In genomic region chr19:8983150-8983650, GRCm38 (mm10) we compare ENCODE assay signal across 7 mouse cellular contexts. TPM values are rescaled to one million over a fixed set of nuclear protein-coding genes. Genes with fewer than 3 reads are reported as not detected.
DNase-seq lines count a peak whose midpoint lies in the region; ATAC-seq and TF ChIP-seq lines count a peak whose summit lies in the region.

No protein-coding gene starts in this region.

- H3K9me3 ChIP-seq in embryonic facial prominence, embryonic 15.5 days (replicated peaks), result no peaks in the 10 kb centered on the region
- H3K9me3 ChIP-seq in limb, embryonic 14.5 days (ENCODE audit: control insufficient read depth, low read length), result no peaks in the 10 kb centered on the region
- no peaks in the 10 kb centered on the region for H3K9me3 ChIP-seq in stomach, postnatal 0 days (ENCODE audit: control insufficient read depth, low read length)

- H3K9ac ChIP-seq in embryonic facial prominence, embryonic 15.5 days, result no peak overlapping the region
- no peak overlapping the region for H3K9ac ChIP-seq in limb, embryonic 14.5 days (ENCODE audit: low read depth, low read length, severe bottlenecking)
- no peak overlapping the region for H3K9ac ChIP-seq in stomach, postnatal 0 days (ENCODE audit: low read length)

- peak; percentile 2; the same call in 1 of the 2 replicates for TF ChIP-seq CTCF in stomach, postnatal 0 days (IDR thresholded peaks at IDR 0.05; ENCODE audit: low read depth)

- no peak overlapping the region for H3K4me2 ChIP-seq in embryonic facial prominence, embryonic 15.5 days (replicated peaks)
- H3K4me2 ChIP-seq in limb, embryonic 14.5 days (replicated peaks; ENCODE audit: low read depth, low read length, severe bottlenecking), result no peak overlapping the region
- H3K4me2 ChIP-seq in stomach, postnatal 0 days (replicated peaks; ENCODE audit: low read depth), result no peak overlapping the region

- H3K36me3 ChIP-seq in embryonic facial prominence, embryonic 15.5 days, result peaks cover 26% of the 10 kb centered on the region
- H3K36me3 ChIP-seq in limb, embryonic 14.5 days (ENCODE audit: control insufficient read depth, insufficient read depth, low read length), result peaks cover 31% of the 10 kb centered on the region
- peaks cover 12% of the 10 kb centered on the region for H3K36me3 ChIP-seq in stomach, postnatal 0 days (ENCODE audit: control insufficient read depth, insufficient read depth, low read length)

- DNase-seq in urinary bladder, postnatal 36 days (ENCODE audit: low spot score in 2 of 2), result peak; percentile 57 to 58
- no peak for DNase-seq in urinary bladder, adult 2 months (ENCODE audit: low spot score)
- no peak for DNase-seq in limb, embryonic 14.5 days (ENCODE audit: low spot score)
- peak; percentile 80 for DNase-seq in stomach, postnatal 0 days (ENCODE audit: low spot score)
- DNase-seq in cerebellum, postnatal 36 days, result no peak
- DNase-seq in thymus, postnatal 36 days, result no peak

- H3K27me3 ChIP-seq in embryonic facial prominence, embryonic 15.5 days, result no peaks in the 10 kb centered on the region
- H3K27me3 ChIP-seq in limb, embryonic 14.5 days (ENCODE audit: control insufficient read depth, insufficient read depth, low read length), result no peaks in the 10 kb centered on the region
- H3K27me3 ChIP-seq in stomach, postnatal 0 days (ENCODE audit: control insufficient read depth, insufficient read depth, low read length), result no peaks in the 10 kb centered on the region

- H3K4me1 ChIP-seq in embryonic facial prominence, embryonic 15.5 days, result peaks cover 67% of the 10 kb centered on the region
- peaks cover 27% of the 10 kb centered on the region for H3K4me1 ChIP-seq in limb, embryonic 14.5 days (ENCODE audit: control insufficient read depth, insufficient read depth, low read length)
- H3K4me1 ChIP-seq in stomach, postnatal 0 days (replicated peaks; ENCODE audit: control insufficient read depth, insufficient read depth), result peaks cover 12% of the 10 kb centered on the region

- no peak for ATAC-seq in embryonic facial prominence, embryonic 15.5 days (ENCODE audit: insufficient number of reproducible peaks, low FRiP score, low TSS enrichment, low read depth)
- no peak for ATAC-seq in limb, embryonic 14.5 days (ENCODE audit: low FRiP score, low read depth)
- peak; percentile 90 for ATAC-seq in stomach, postnatal 0 days (ENCODE audit: low FRiP score, low TSS enrichment)

- no peak overlapping the region for H3K4me3 ChIP-seq in embryonic facial prominence, embryonic 15.5 days (replicated peaks)
- H3K4me3 ChIP-seq in limb, embryonic 14.5 days (replicated peaks; ENCODE audit: low read length), result no peak overlapping the region
- no peak overlapping the region for H3K4me3 ChIP-seq in stomach, postnatal 0 days (ENCODE audit: low read depth, low read length)

- WGBS in embryonic facial prominence, embryonic 15.5 days, result 42% methylated on average over 4 of the region's 4 CpGs
- 46% methylated on average over 4 of the region's 4 CpGs for WGBS in limb, embryonic 14.5 days
- 16% methylated on average over 4 of the region's 4 CpGs for WGBS in stomach, postnatal 0 days

- TF ChIP-seq EP300 in stomach, postnatal 0 days (optimal IDR thresholded peaks at IDR 0.05), result peak; percentile 67

- no peak for TF ChIP-seq POLR2A in limb, embryonic 14.5 days (IDR thresholded peaks at IDR 0.05; ENCODE audit: borderline replicate concordance, extremely low read depth, insufficient read depth, insufficient read length)

- H3K27ac ChIP-seq in embryonic facial prominence, embryonic 15.5 days (replicated peaks), result peak overlapping the region; percentile 73
- H3K27ac ChIP-seq in limb, embryonic 14.5 days (replicated peaks; ENCODE audit: low read depth, low read length), result peak overlapping the region; percentile 53; the same call in 1 of the 2 replicates
- H3K27ac ChIP-seq in stomach, postnatal 0 days (replicated peaks), result peak overlapping the region; percentile 89

RNA-seq across cellular contexts. Expression of gene Ahnak, which starts 5.9 kb away (rescaled TPM):
- polyA plus RNA-seq in urinary bladder, adult 2 months (2012; rRNA removed), result 126 and 168 TPM in 2 replicates
- 71.9 and 92.4 TPM in 2 replicates for polyA plus RNA-seq in embryonic facial prominence, embryonic 15.5 days (2015; fragmentation: Nextera tagmentation; extraction: Ambion mirVana)
- 21.6 and 31.4 TPM in 2 replicates for polyA plus RNA-seq in limb, embryonic 14.5 days (2012; rRNA removed)
- 61.5 and 61.6 TPM in 2 replicates for polyA plus RNA-seq in limb, embryonic 14.5 days (2014; fragmentation: Nextera tagmentation; extraction: Ambion mirVana)
- 86.6 and 103 TPM in 2 replicates for polyA plus RNA-seq in stomach, postnatal 0 days (2015; fragmentation: Nextera tagmentation; extraction: Ambion mirVana)

RNA-seq across cellular contexts. Expression of gene Eef1g, which starts 16.4 kb away (rescaled TPM):
- 398 and 489 TPM in 2 replicates for polyA plus RNA-seq in urinary bladder, adult 2 months (2012; rRNA removed)
- polyA plus RNA-seq in embryonic facial prominence, embryonic 15.5 days (2015; fragmentation: Nextera tagmentation; extraction: Ambion mirVana), result 443 and 458 TPM in 2 replicates
- polyA plus RNA-seq in limb, embryonic 14.5 days (2012; rRNA removed), result 530 and 577 TPM in 2 replicates
- 499 and 500 TPM in 2 replicates for polyA plus RNA-seq in limb, embryonic 14.5 days (2014; fragmentation: Nextera tagmentation; extraction: Ambion mirVana)
- polyA plus RNA-seq in stomach, postnatal 0 days (2015; fragmentation: Nextera tagmentation; extraction: Ambion mirVana), result 240 and 247 TPM in 2 replicates

RNA-seq across cellular contexts. Expression of gene Tut1, which starts 29.6 kb away (rescaled TPM):
- 21.8 and 24.1 TPM in 2 replicates for polyA plus RNA-seq in urinary bladder, adult 2 months (2012; rRNA removed)
- polyA plus RNA-seq in embryonic facial prominence, embryonic 15.5 days (2015; fragmentation: Nextera tagmentation; extraction: Ambion mirVana), result 31.0 and 32.8 TPM in 2 replicates
- polyA plus RNA-seq in limb, embryonic 14.5 days (2012; rRNA removed), result 28.6 and 33.6 TPM in 2 replicates
- 27.6 and 29.2 TPM in 2 replicates for polyA plus RNA-seq in limb, embryonic 14.5 days (2014; fragmentation: Nextera tagmentation; extraction: Ambion mirVana)
- polyA plus RNA-seq in stomach, postnatal 0 days (2015; fragmentation: Nextera tagmentation; extraction: Ambion mirVana), result 14.9 and 15.8 TPM in 2 replicates

RNA-seq across cellular contexts. Expression of gene Mta2, which starts 41.5 kb away (rescaled TPM):
- 29.9 and 47.6 TPM in 2 replicates for polyA plus RNA-seq in urinary bladder, adult 2 months (2012; rRNA removed)
- polyA plus RNA-seq in embryonic facial prominence, embryonic 15.5 days (2015; fragmentation: Nextera tagmentation; extraction: Ambion mirVana), result 155 and 156 TPM in 2 replicates
- polyA plus RNA-seq in limb, embryonic 14.5 days (2012; rRNA removed), result 63.4 and 76.5 TPM in 2 replicates
- polyA plus RNA-seq in limb, embryonic 14.5 days (2014; fragmentation: Nextera tagmentation; extraction: Ambion mirVana), result 43.8 and 47.2 TPM in 2 replicates
- polyA plus RNA-seq in stomach, postnatal 0 days (2015; fragmentation: Nextera tagmentation; extraction: Ambion mirVana), result 68.0 and 69.3 TPM in 2 replicates

RNA-seq across cellular contexts. Expression of gene Eml3, which starts 53.8 kb away (rescaled TPM):
- 40.5 and 45.3 TPM in 2 replicates for polyA plus RNA-seq in urinary bladder, adult 2 months (2012; rRNA removed)
- polyA plus RNA-seq in embryonic facial prominence, embryonic 15.5 days (2015; fragmentation: Nextera tagmentation; extraction: Ambion mirVana), result 41.3 and 43.1 TPM in 2 replicates
- polyA plus RNA-seq in limb, embryonic 14.5 days (2012; rRNA removed), result 62.1 and 74.9 TPM in 2 replicates
- polyA plus RNA-seq in limb, embryonic 14.5 days (2014; fragmentation: Nextera tagmentation; extraction: Ambion mirVana), result 21.5 and 25.2 TPM in 2 replicates
- 24.6 and 26.6 TPM in 2 replicates for polyA plus RNA-seq in stomach, postnatal 0 days (2015; fragmentation: Nextera tagmentation; extraction: Ambion mirVana)

Comparison
In these comparisons a context has a peak if more than half of its experiments do, and no peak if none do; other contexts are left out.
1. DNase-seq: peak in urinary bladder, postnatal 36 days (2 of 2) and stomach, postnatal 0 days (single experiment); none in urinary bladder, adult 2 months (single experiment), limb, embryonic 14.5 days (single experiment), cerebellum, postnatal 36 days (0 of 2) and thymus, postnatal 36 days (0 of 2).
2. Peak in every context shown above with its lines, with median percentiles within 50 percentile points of each other: H3K27ac ChIP-seq.